Mouse (Mus musculus) heart, postnatal 0 days (tissue): ENCODE results near the gene Hivep3.

ENCODE experiments used
- CTCF ChIP-seq: IDR thresholded peaks from 2 replicates; pipeline ENCODE4 v1.5.1; 2016; ENCODE audit warnings: antibody characterized with exemption, control low read depth, low read depth
- EP300 ChIP-seq: IDR thresholded peaks from 2 replicates; pipeline ENCODE4 v1.6.1; 2016; ENCODE audit warnings: antibody characterized with exemption, low read depth

GRCm38 (mm10) chr4:120145931-120146330 lies 412.3 kb downstream of the Hivep3 start:
- TF ChIP-seq CTCF (no peak), EP300 (no peak)
